8 mouse cellular contexts compared by ENCODE assay signal in genomic region chr9:58582581-58583266, GRCm38 (mm10). TPM values are rescaled to one million over a fixed set of nuclear protein-coding genes. Genes with fewer than 3 reads are reported as not detected.
DNase-seq lines count a peak whose midpoint lies in the region; ATAC-seq and TF ChIP-seq lines count a peak whose summit lies in the region.

No protein-coding gene starts in this region.

- no peak for DNase-seq in lung, adult 2 months
- DNase-seq in lung, postnatal 4 days, result no peak
- peak; percentile 27 for DNase-seq in c-Kit-positive CD71-positive TER-119-positive erythroid progenitor cells, embryonic 14.5 days (ENCODE audit: low spot score)
- DNase-seq in forebrain, postnatal 0 days, result peak; percentile 60
- peak; percentile 44 for DNase-seq in liver, embryonic 13.5 days
- no peak for DNase-seq in yolk sac, embryonic 10.5 days (ENCODE audit: low spot score)

- ATAC-seq in forebrain, postnatal 0 days, result peak; percentile 60
- no peak; the same call in 1 of the 2 replicates for ATAC-seq in hindbrain, embryonic 15.5 days (ENCODE audit: low FRiP score, low read depth)
- peak; percentile 53 for ATAC-seq in liver, embryonic 13.5 days (ENCODE audit: low read depth)
- ATAC-seq in neutrophil, adult 5-6 weeks (ENCODE audit: extremely low read depth, insufficient number of reproducible peaks, low FRiP score, poor library complexity, severe bottlenecking), result peak; percentile 10; the same call in 1 of the 2 replicates

- H3K36me3 ChIP-seq in forebrain, postnatal 0 days (ENCODE audit: insufficient read depth), result no peaks in the 10 kb centered on the region
- no peaks in the 10 kb centered on the region for H3K36me3 ChIP-seq in hindbrain, embryonic 15.5 days
- H3K36me3 ChIP-seq in liver, embryonic 13.5 days, result peaks cover 2% of the 10 kb centered on the region; the same call in 1 of the 2 replicates

- TF ChIP-seq POLR2A in lung, adult 2 months (IDR thresholded peaks at IDR 0.05; ENCODE audit: borderline replicate concordance, extremely low read depth, low read depth, low read length), result no peak

- H3K4me2 ChIP-seq in forebrain, postnatal 0 days (ENCODE audit: low read depth), result peak overlapping the region; percentile 77
- peak overlapping the region; percentile 76 for H3K4me2 ChIP-seq in hindbrain, embryonic 15.5 days
- H3K4me2 ChIP-seq in liver, embryonic 13.5 days, result peak overlapping the region; percentile 79

- peak overlapping the region; percentile 98 for H3K9ac ChIP-seq in forebrain, postnatal 0 days
- peak overlapping the region; percentile 79 for H3K9ac ChIP-seq in hindbrain, embryonic 15.5 days
- peak overlapping the region; percentile 99 for H3K9ac ChIP-seq in liver, embryonic 13.5 days

- peaks cover 7% of the 10 kb centered on the region for H3K4me1 ChIP-seq in lung, adult 2 months (ENCODE audit: control insufficient read depth, insufficient read depth, low read length)
- peaks cover 6% of the 10 kb centered on the region; the same call in 1 of the 2 replicates for H3K4me1 ChIP-seq in forebrain, postnatal 0 days (ENCODE audit: insufficient read depth)
- peaks cover 26% of the 10 kb centered on the region for H3K4me1 ChIP-seq in hindbrain, embryonic 15.5 days (replicated peaks)
- H3K4me1 ChIP-seq in liver, embryonic 13.5 days (replicated peaks), result peaks cover 43% of the 10 kb centered on the region

- no peak for TF ChIP-seq CTCF in lung, adult 2 months (IDR thresholded peaks at IDR 0.05; ENCODE audit: insufficient read depth, low read length)
- TF ChIP-seq CTCF in forebrain, postnatal 0 days (IDR thresholded peaks at IDR 0.05; ENCODE audit: low read depth), result no peak

- H3K27ac ChIP-seq in forebrain, postnatal 0 days (ENCODE audit: low read depth, low read length), result peak overlapping the region; percentile 99
- H3K27ac ChIP-seq in hindbrain, embryonic 15.5 days (replicated peaks), result peak overlapping the region; percentile 98
- peak overlapping the region; percentile 95 for H3K27ac ChIP-seq in liver, embryonic 13.5 days

- no peaks in the 10 kb centered on the region for H3K27me3 ChIP-seq in forebrain, postnatal 0 days (ENCODE audit: insufficient read depth, low read length)
- H3K27me3 ChIP-seq in hindbrain, embryonic 15.5 days, result no peaks in the 10 kb centered on the region
- no peaks in the 10 kb centered on the region for H3K27me3 ChIP-seq in liver, embryonic 13.5 days

- H3K9me3 ChIP-seq in forebrain, postnatal 0 days (ENCODE audit: low read length), result no peaks in the 10 kb centered on the region
- no peaks in the 10 kb centered on the region for H3K9me3 ChIP-seq in hindbrain, embryonic 15.5 days
- H3K9me3 ChIP-seq in liver, embryonic 13.5 days (replicated peaks), result no peaks in the 10 kb centered on the region

- WGBS in lung, adult 2 months, result under 1% methylated on average over 42 of the region's 42 CpGs
- WGBS in forebrain, postnatal 0 days, result under 1% methylated on average over 42 of the region's 42 CpGs
- under 1% methylated on average over 42 of the region's 42 CpGs for WGBS in hindbrain, embryonic 15.5 days
- WGBS in liver, embryonic 13.5 days (ENCODE audit: insufficient replicate concordance), result under 1% methylated on average over 42 of the region's 42 CpGs

- H3K4me3 ChIP-seq in lung, adult 2 months (replicated peaks; ENCODE audit: extremely low read depth, low read depth, low read length), result peak overlapping the region; percentile 65
- H3K4me3 ChIP-seq in forebrain, postnatal 0 days (ENCODE audit: low read depth, low read length), result peak overlapping the region; percentile 99
- H3K4me3 ChIP-seq in hindbrain, embryonic 15.5 days, result peak overlapping the region; percentile 87
- peak overlapping the region; percentile 97 for H3K4me3 ChIP-seq in liver, embryonic 13.5 days (replicated peaks)

RNA-seq across cellular contexts. Expression of gene Nptn, which starts 0.7 kb away (rescaled TPM):
- polyA plus RNA-seq in lung, adult 2 months (2012; rRNA removed), result 465 and 530 TPM in 2 replicates
- total RNA-seq in forebrain, postnatal 0 days (2014; rRNA removed), result 275 and 298 TPM in 2 replicates
- polyA plus RNA-seq in forebrain, postnatal 0 days (2015; fragmentation: Nextera tagmentation; extraction: Ambion mirVana), result 231 and 236 TPM in 2 replicates
- 185 and 190 TPM in 2 replicates for polyA plus RNA-seq in hindbrain, embryonic 15.5 days (2015; fragmentation: Nextera tagmentation; extraction: Ambion mirVana)
- polyA plus RNA-seq in liver, embryonic 13.5 days (2015; fragmentation: Nextera tagmentation; extraction: Ambion mirVana), result 98.0 and 104 TPM in 2 replicates
- total RNA-seq in neutrophil, adult 5-6 weeks (2017), result 168 and 182 TPM in 2 replicates

RNA-seq across cellular contexts. Expression of gene Cd276, which starts 27.5 kb away (rescaled TPM):
- polyA plus RNA-seq in lung, adult 2 months (2012; rRNA removed), result 6.8 and 8.8 TPM in 2 replicates
- 21.1 and 26.0 TPM in 2 replicates for total RNA-seq in forebrain, postnatal 0 days (2014; rRNA removed)
- polyA plus RNA-seq in forebrain, postnatal 0 days (2015; fragmentation: Nextera tagmentation; extraction: Ambion mirVana), result 23.7 and 26.2 TPM in 2 replicates
- polyA plus RNA-seq in hindbrain, embryonic 15.5 days (2015; fragmentation: Nextera tagmentation; extraction: Ambion mirVana), result 29.9 and 33.8 TPM in 2 replicates
- polyA plus RNA-seq in liver, embryonic 13.5 days (2015; fragmentation: Nextera tagmentation; extraction: Ambion mirVana), result 1.9 and 2.3 TPM in 2 replicates
- 0.37 and 2.9 TPM in 2 replicates for total RNA-seq in neutrophil, adult 5-6 weeks (2017)

Comparison
In these comparisons a context has a peak if more than half of its experiments do, and no peak if none do; other contexts are left out.
1. DNase-seq: peak in c-Kit-positive CD71-positive TER-119-positive erythroid progenitor cells, embryonic 14.5 days (single experiment), forebrain, postnatal 0 days (single experiment) and liver, embryonic 13.5 days (single experiment); none in lung, adult 2 months (single experiment), lung, postnatal 4 days (0 of 2) and yolk sac, embryonic 10.5 days (single experiment).
2. Peak in every context shown above with its lines, with median percentiles within 50 percentile points of each other: H3K4me3 ChIP-seq, H3K27ac ChIP-seq, H3K4me2 ChIP-seq and H3K9ac ChIP-seq.